Mouse (Mus musculus) stomach, embryonic 16.5 days (tissue): ENCODE data around the gene Brd2. TPM values are rescaled to one million over a fixed set of nuclear protein-coding genes. Genes with fewer than 3 reads are reported as not detected.

Source experiments
- polyA plus RNA-seq: library from polyadenylated mRNA; unstranded; fragments of >200 nt; fragmentation: Nextera tagmentation; extraction: Ambion mirVana; gene quantifications from 2 replicates; pipeline ENCODE4 v1.2.1, GENCODE M21; 2015

The Brd2 gene
- polyA plus RNA-seq, 1 experiment from 2014 or later = 71.9 TPM

Other genes with a start within 250 kb of the Brd2 start
- not detected in 2 replicates for gene Gm7029, start 248.8 kb downstream of the Brd2 start, polyA plus RNA-seq
- gene Kifc1, start 232.0 kb downstream of the Brd2 start, polyA plus RNA-seq = 6.9 and 7.9 TPM in 2 replicates
- 0.39 and 0.40 TPM in 2 replicates for gene Platr17, start 217.5 kb downstream of the Brd2 start, polyA plus RNA-seq
- 40.9 and 44.4 TPM in 2 replicates for gene Daxx, start 213.2 kb downstream of the Brd2 start, polyA plus RNA-seq
- 58.4 and 68.7 TPM in 2 replicates for gene Tapbp, start 206.7 kb downstream of the Brd2 start, polyA plus RNA-seq
- gene Zbtb22, start 206.7 kb downstream of the Brd2 start, polyA plus RNA-seq = 11.4 and 12.5 TPM in 2 replicates
- 43.9 and 44.7 TPM in 2 replicates for gene Rgl2, start 193.1 kb downstream of the Brd2 start, polyA plus RNA-seq
- 133 and 147 TPM in 2 replicates for gene Pfdn6, start 182.3 kb downstream of the Brd2 start, polyA plus RNA-seq
- 19.0 and 23.1 TPM in 2 replicates for gene Wdr46, start 182.0 kb downstream of the Brd2 start, polyA plus RNA-seq
- gene B3galt4, start 171.1 kb downstream of the Brd2 start, polyA plus RNA-seq = 8.6 and 9.0 TPM in 2 replicates
- 42.6 and 45.0 TPM in 2 replicates for gene Vps52, start 166.8 kb downstream of the Brd2 start, polyA plus RNA-seq
- gene Rps18, start 166.6 kb downstream of the Brd2 start, polyA plus RNA-seq = 1,606 and 1,631 TPM in 2 replicates
- 107 and 140 TPM in 2 replicates for gene H2-K1, start 122.3 kb downstream of the Brd2 start, polyA plus RNA-seq
- gene Ring1, start 98.0 kb downstream of the Brd2 start, polyA plus RNA-seq = 8.1 and 10.7 TPM in 2 replicates
- gene H2-Ke6, start 94.6 kb downstream of the Brd2 start, polyA plus RNA-seq = 38.9 and 41.3 TPM in 2 replicates
- gene Slc39a7, start 91.0 kb downstream of the Brd2 start, polyA plus RNA-seq = 194 and 195 TPM in 2 replicates
- gene Rxrb, start 90.8 kb downstream of the Brd2 start, polyA plus RNA-seq = 36.3 and 37.7 TPM in 2 replicates
- 0.57 and 0.61 TPM in 2 replicates for gene Col11a2, start 83.2 kb downstream of the Brd2 start, polyA plus RNA-seq
- 0.61 and 0.64 TPM in 2 replicates for gene H2-Oa, start 30.3 kb downstream of the Brd2 start, polyA plus RNA-seq
- 10.8 and 11.6 TPM in 2 replicates for gene H2-DMa, start 3.1 kb downstream of the Brd2 start, polyA plus RNA-seq
- gene H2-DMb2, start 20.7 kb upstream of the Brd2 start, polyA plus RNA-seq = 0.70 and 0.82 TPM in 2 replicates
- gene H2-DMb1, start 30.4 kb upstream of the Brd2 start, polyA plus RNA-seq = 2.0 and 2.9 TPM in 2 replicates
- gene Tap1, start 64.9 kb upstream of the Brd2 start, polyA plus RNA-seq = 8.7 and 9.1 TPM in 2 replicates
- 7.3 and 7.7 TPM in 2 replicates for gene Psmb9, start 65.1 kb upstream of the Brd2 start, polyA plus RNA-seq
- gene Psmb8, start 75.1 kb upstream of the Brd2 start, polyA plus RNA-seq = 14.7 and 15.4 TPM in 2 replicates
- gene Tap2, start 80.9 kb upstream of the Brd2 start, polyA plus RNA-seq = 7.1 and 8.4 TPM in 2 replicates
- 0.37 and 0.39 TPM in 2 replicates for gene H2-Ob, start 116.3 kb upstream of the Brd2 start, polyA plus RNA-seq
- 18.1 and 19.5 TPM in 2 replicates for gene H2-Ab1, start 135.1 kb upstream of the Brd2 start, polyA plus RNA-seq
- gene H2-Aa, start 165.2 kb upstream of the Brd2 start, polyA plus RNA-seq = 5.7 and 7.9 TPM in 2 replicates
- 4.0 and 5.9 TPM in 2 replicates for gene H2-Eb1, start 183.2 kb upstream of the Brd2 start, polyA plus RNA-seq
- gene H2-Eb2, start 203.0 kb upstream of the Brd2 start, polyA plus RNA-seq = not detected in 2 replicates
- gene Btnl2, start 232.2 kb upstream of the Brd2 start, polyA plus RNA-seq = 1.3 and 1.4 TPM in 2 replicates